In genomic region chr5:107242993-107243392, GRCm38 (mm10) we compare ENCODE assay signal across 22 mouse cellular contexts.
"Had no signal": no experiment of that assay in that cellular context is flagged by ENCODE, and none has a peak within 500 bp of the region (broad histone marks: within the 10 kb centered on the region; RNA-seq: fewer than 3 reads in every experiment).

No protein-coding gene starts in this region.

- H3K9me3 ChIP-seq: intestine, embryonic 15.5 days; kidney, embryonic 15.5 days; limb, embryonic 10.5 days; neural tube, embryonic 12.5 days; neural tube, embryonic 15.5 days; stomach, embryonic 15.5 days had no signal

- H3K4me2 ChIP-seq: intestine, embryonic 15.5 days; kidney, embryonic 15.5 days; limb, embryonic 13.5 days; lung, embryonic 14.5 days; midbrain, embryonic 11.5 days; neural tube, embryonic 12.5 days; neural tube, embryonic 15.5 days; stomach, embryonic 15.5 days had no signal

- H3K9ac ChIP-seq: intestine, embryonic 15.5 days; kidney, embryonic 15.5 days; limb, embryonic 13.5 days; lung, embryonic 14.5 days; neural tube, embryonic 12.5 days; neural tube, embryonic 15.5 days; stomach, embryonic 15.5 days had no signal

- H3K27me3 ChIP-seq: intestine, embryonic 15.5 days; megakaryocyte, embryonic 14.5 days; neural tube, embryonic 12.5 days; stomach, embryonic 15.5 days had no signal

- ATAC-seq: intestine, embryonic 15.5 days; lung, postnatal 0 days had no signal

- H3K27ac ChIP-seq: intestine, embryonic 15.5 days; kidney, embryonic 15.5 days; limb, embryonic 10.5 days; limb, embryonic 13.5 days; macrophage; neural tube, embryonic 12.5 days; neural tube, embryonic 15.5 days; stomach, embryonic 15.5 days had no signal

- DNase-seq: kidney, adult 11 months; kidney, adult 8-10 months; kidney, postnatal 10 days; kidney, postnatal 36 days; layer of hippocampus, postnatal 36 days; lung, embryonic 14.5 days; midbrain, embryonic 14.5 days; right cerebral cortex, adult 18-20 months; right cerebral cortex, postnatal 14 days; spleen, adult 18-20 months; thymus, postnatal 36 days had no signal

- H3K4me3 ChIP-seq: intestine, embryonic 15.5 days; kidney, embryonic 15.5 days; limb, embryonic 10.5 days; limb, embryonic 13.5 days; megakaryocyte, embryonic 14.5 days; neural tube, embryonic 12.5 days; neural tube, embryonic 15.5 days; stomach, embryonic 15.5 days had no signal

- H3K4me1 ChIP-seq: megakaryocyte, embryonic 14.5 days had no signal

- H3K36me3 ChIP-seq: intestine, embryonic 15.5 days; kidney, embryonic 15.5 days; limb, embryonic 13.5 days; neural tube, embryonic 12.5 days; neural tube, embryonic 15.5 days; stomach, embryonic 15.5 days had no signal
